Mouse (Mus musculus) A20 (cell line): ENCODE results near the gene Stard13.

ENCODE experiments used
- DNase-seq: peaks from one replicate; pipeline ENCODE4 v3.0.0-alpha.2; 2011; ENCODE audit warnings: low read depth, low spot score

Stard13 gene

GRCm38 (mm10) chr5:151020031-151020820, 213.4 kb downstream of the Stard13 start:
- DNase-seq = no peak

- DNase-seq = no peak
These were observed 214.7 kb downstream of the Stard13 start for GRCm38 (mm10) chr5:151018959-151019358.

GRCm38 (mm10) chr5:151018450-151018849, 215.2 kb downstream of the Stard13 start:
- DNase-seq = no peak

- DNase-seq = no peak
These were observed 229.3 kb downstream of the Stard13 start for GRCm38 (mm10) chr5:151004216-151004755.

GRCm38 (mm10) chr5:151002051-151002450, 231.6 kb downstream of the Stard13 start:
- DNase-seq = no peak

GRCm38 (mm10) chr5:151001111-151001510, 232.5 kb downstream of the Stard13 start:
- DNase-seq = no peak

- no peak for DNase-seq
These were observed 237.1 kb downstream of the Stard13 start for GRCm38 (mm10) chr5:150996586-150996985.

- DNase-seq = no peak
These were observed 239.5 kb downstream of the Stard13 start for GRCm38 (mm10) chr5:150994096-150994495.
